Mouse (Mus musculus): ENCODE measurements around the gene Scgb1c1.

Gene Scgb1c1

GRCm38 (mm10) chr7:140844905-140845665 lies at the start of gene Scgb1c1:
Gene Scgb1c1 (plus strand): TSS chr7:140845547.
- DNase-seq (ENCODE audit: low spot score in 2 of 2), result peak; percentile 87 to 95

GRCm38 (mm10) chr7:140797619-140798018 lies 47.7 kb upstream of the Scgb1c1 start:
- no peak for DNase-seq (ENCODE audit: low spot score in 2 of 2)

GRCm38 (mm10) chr7:140798212-140798611 lies 47.1 kb upstream of the Scgb1c1 start:
- no peak for DNase-seq (ENCODE audit: low spot score in 2 of 2)

- DNase-seq (ENCODE audit: low spot score in 2 of 2), result no peak
These were observed 42.7 kb upstream of the Scgb1c1 start for GRCm38 (mm10) chr7:140802629-140803028.

GRCm38 (mm10) chr7:140805704-140806103 lies 39.6 kb upstream of the Scgb1c1 start:
- peak in 1 of 2 experiments; percentile 47 for DNase-seq (ENCODE audit: low spot score in 2 of 2)

GRCm38 (mm10) chr7:140810496-140810895 lies 34.9 kb upstream of the Scgb1c1 start:
- DNase-seq (ENCODE audit: low spot score in 2 of 2), result no peak

GRCm38 (mm10) chr7:140811714-140812113 lies 33.6 kb upstream of the Scgb1c1 start:
- no peak for DNase-seq (ENCODE audit: low spot score in 2 of 2)

GRCm38 (mm10) chr7:140812850-140813249 lies 32.5 kb upstream of the Scgb1c1 start:
- DNase-seq (ENCODE audit: low spot score in 2 of 2), result no peak

GRCm38 (mm10) chr7:140820173-140820572 lies 25.2 kb upstream of the Scgb1c1 start:
- DNase-seq (ENCODE audit: low spot score in 2 of 2), result no peak

- no peak for DNase-seq (ENCODE audit: low spot score in 2 of 2)
These were observed 24.1 kb upstream of the Scgb1c1 start for GRCm38 (mm10) chr7:140821305-140821652.

- peak in 1 of 2 experiments; percentile 27 for DNase-seq (ENCODE audit: low spot score in 2 of 2)
These were observed 23.6 kb upstream of the Scgb1c1 start, which contains the start of gene Zfp941 for GRCm38 (mm10) chr7:140821653-140822329. Gene Zfp941 (minus strand): TSS chr7:140822178.

GRCm38 (mm10) chr7:140822731-140823130 lies 22.6 kb upstream of the Scgb1c1 start:
- no peak for DNase-seq (ENCODE audit: low spot score in 2 of 2)

GRCm38 (mm10) chr7:140828171-140828881 lies 17.0 kb upstream of the Scgb1c1 start:
- no peak for DNase-seq (ENCODE audit: low spot score in 2 of 2)

GRCm38 (mm10) chr7:140831447-140831846 lies 13.9 kb upstream of the Scgb1c1 start:
- no peak for DNase-seq (ENCODE audit: low spot score in 2 of 2)

GRCm38 (mm10) chr7:140833341-140833740 lies 12.0 kb upstream of the Scgb1c1 start:
- no peak for DNase-seq (ENCODE audit: low spot score in 2 of 2)

- DNase-seq (ENCODE audit: low spot score in 2 of 2), result no peak
These were observed 10.2 kb upstream of the Scgb1c1 start, which contains the start of gene Urah for GRCm38 (mm10) chr7:140834968-140835757. Gene Urah (plus strand): TSS chr7:140835018.

- DNase-seq (ENCODE audit: low spot score in 2 of 2), result no peak
These were observed 9.6 kb upstream of the Scgb1c1 start for GRCm38 (mm10) chr7:140835758-140836087.

GRCm38 (mm10) chr7:140836243-140837115 lies 8.9 kb upstream of the Scgb1c1 start:
- no peak for DNase-seq (ENCODE audit: low spot score in 2 of 2)

- no peak for DNase-seq (ENCODE audit: low spot score in 2 of 2)
These were observed 5.8 kb upstream of the Scgb1c1 start for GRCm38 (mm10) chr7:140839556-140839955.
